Mouse (Mus musculus) right cerebral cortex, postnatal 36 days (tissue): ENCODE results near the gene Tbc1d13.
"Not testable (repeated sequence)": the region's sequence is repeated elsewhere in the genome, so short reads cannot be mapped to it uniquely, and the experiment has no call there.

Source experiments
- DNase-seq, 2 experiments: peaks; one replicate each; pipeline ENCODE4 v3.0.0; 2022; ENCODE audit warnings: low spot score in 2 of 2, mixed read lengths in 1 of 2

Tbc1d13 gene

DNA sequence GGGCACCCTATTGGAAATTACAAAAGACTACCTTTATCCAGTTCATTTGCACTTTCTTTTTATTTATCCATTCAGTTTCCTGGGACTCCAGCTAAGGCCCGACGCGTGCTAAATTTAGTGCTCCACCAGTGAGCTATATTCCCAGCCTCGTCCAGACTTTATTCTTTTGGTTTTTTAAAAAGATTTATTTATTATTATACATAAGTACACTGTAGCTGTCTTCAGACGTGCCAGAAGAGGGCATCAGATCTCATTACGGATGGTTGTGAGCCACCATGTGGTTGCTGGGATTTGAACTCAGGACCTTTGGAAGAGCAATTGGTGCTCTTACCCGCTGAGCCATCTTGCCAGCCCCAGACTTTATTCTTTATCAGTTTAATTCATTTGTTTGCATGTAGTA, 45.2 kb downstream of the Tbc1d13 start:
- not testable (repeated sequence) for DNase-seq

DNA sequence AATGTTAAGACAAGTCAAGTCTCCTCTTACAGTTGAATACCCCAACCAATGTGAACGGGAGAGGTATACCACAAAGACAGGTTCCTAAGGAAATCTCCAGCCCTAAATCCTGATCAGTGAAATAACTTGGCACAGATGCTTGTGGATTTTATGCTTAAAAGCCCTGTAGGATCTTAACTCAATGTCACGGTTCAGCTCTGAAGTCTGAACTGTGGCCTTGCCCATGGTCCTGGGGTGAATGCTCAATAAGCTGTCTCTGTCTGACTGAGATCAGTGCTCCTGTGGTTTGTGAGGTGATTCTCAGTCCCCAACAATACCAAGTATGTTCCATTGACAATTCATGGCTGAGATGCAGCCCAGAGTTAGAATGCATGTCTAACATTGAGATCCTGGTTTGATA, 48.9 kb downstream of the Tbc1d13 start:
- DNase-seq, result no peak

DNA sequence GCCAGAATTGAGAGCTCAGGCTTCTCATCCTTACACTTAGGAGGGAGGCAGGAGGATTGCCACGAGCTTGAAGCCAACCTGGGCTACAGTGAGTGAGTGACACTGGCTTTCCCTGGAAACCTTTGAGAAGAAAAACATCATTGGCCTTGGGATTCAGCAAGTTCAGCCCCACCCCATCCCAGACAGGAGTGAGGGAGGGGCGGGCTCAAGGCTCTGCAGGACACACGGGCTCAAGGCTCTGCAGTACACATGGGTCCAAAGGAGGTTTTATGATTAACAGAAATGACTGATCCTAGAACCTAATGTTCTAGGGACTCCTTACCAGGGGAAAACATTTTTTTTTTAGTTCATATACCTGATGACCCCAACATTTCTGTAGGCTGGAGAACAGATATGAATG, 50.2 kb downstream of the Tbc1d13 start:
- no peak for DNase-seq

DNA sequence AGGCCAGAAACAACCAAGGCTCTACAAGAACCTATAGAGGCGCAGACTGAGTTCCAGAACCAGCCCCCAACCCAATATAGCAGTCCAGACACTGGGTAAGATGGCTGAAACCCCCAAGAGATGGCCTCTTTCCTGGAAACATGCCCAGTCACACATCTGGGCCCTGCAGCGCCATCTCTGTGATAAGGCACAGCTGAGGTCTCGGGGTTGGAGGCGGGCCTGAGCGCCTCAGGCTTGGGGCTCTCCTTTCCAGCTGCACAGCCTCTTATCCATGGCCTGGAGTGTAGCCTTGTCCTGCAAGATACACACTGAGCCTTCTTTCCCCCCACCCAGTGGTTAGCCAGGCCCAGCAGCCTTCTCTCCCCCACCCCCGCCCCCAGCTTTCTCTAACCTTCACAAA, 51.7 kb downstream of the Tbc1d13 start:
- no peak for DNase-seq

DNA sequence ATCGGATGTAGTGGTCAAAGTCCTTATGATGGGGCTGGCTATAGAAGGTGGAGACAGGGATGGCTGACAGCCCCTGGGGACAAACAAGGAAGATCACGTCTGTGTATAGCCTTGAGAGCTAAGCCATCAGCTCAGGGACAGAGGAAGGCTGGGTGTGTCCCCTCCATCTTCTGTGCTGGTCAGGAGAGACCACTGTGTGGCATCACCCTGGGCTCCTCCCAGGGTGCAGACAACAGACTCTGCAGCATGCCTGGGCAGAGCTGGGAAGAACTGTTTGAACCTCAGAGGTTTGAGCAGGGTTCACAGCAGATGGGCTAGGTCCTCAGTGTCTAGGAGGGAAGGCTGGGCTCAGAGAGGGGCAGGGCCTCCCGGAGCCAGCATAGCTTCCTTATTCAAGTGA, 52.1 kb downstream of the Tbc1d13 start:
- DNase-seq, result no peak

DNA sequence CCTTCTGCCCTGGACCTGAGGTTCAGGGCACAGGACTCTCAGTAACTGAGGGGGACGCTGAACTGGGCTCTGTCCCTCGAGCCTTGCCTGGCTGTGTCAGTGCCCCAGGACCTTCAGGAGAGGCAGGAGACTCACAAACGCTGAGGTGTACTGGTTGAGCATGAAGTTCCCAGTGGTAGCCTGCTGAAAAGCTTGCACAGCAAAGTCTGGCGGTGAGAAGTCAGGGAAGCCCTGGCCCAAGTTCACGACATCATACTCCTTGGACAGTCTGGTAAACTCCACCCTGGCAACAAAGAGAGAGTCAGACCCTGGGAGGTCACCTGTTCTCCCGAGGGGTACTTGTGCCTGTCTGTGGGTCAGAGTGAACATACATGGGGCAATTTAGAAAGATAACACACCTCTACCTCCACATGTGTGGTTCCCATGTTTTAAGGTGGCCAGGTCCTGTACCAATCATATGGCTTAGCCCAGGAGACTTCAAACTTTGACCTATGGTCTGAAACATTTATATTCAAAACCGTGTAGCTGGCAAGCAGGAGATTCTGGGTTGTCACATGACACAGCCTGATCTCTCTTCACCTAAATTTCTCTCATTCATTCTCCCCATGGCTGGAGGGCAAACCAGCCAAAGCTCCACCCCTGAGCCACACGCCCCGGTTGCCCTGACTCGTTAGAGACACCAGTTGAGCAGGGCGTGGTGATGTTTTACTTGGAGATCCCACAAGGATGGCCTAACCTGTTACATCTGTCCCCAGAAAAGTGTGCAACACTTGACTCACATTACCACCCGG, 58.4 kb downstream of the Tbc1d13 start:
- no peak for DNase-seq

DNA sequence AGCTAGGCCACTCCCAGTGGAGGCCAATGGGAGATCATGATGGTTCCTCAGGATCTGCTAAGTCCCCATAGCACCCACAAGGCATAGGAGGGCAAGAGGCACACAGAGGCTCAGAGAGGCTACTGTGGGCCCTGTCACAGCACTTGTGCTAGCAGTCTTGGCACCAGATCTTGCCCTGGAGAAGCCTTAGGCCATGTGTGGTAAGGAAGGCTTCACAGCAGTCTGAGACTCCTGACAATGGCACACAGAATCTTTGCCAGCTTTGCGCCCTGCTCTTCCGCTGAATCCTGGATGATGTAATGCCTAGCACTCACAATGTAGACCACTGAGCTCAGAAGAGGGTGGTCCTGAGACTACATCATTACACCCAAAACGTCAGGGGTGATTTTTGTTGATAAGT, 61.1 kb downstream of the Tbc1d13 start:
- no peak for DNase-seq

DNA sequence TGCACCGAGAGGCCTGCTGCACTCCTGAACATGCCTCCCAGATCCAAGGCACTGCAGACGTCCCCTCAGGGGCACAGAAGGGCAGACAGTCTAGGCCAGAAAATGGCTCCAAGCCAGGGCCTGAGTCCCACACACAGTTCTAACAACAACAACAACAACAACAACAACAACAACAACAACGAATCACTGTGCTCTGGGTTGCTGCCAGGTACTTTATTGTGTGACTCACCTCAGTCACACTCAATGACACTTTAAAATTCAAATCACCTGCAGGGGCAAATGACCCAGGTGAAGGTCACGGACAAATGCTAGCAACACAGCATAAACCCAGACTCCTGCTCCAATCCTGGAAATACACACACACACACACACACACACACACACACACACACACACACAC, 64.5 kb downstream of the Tbc1d13 start:
- no peak for DNase-seq

DNA sequence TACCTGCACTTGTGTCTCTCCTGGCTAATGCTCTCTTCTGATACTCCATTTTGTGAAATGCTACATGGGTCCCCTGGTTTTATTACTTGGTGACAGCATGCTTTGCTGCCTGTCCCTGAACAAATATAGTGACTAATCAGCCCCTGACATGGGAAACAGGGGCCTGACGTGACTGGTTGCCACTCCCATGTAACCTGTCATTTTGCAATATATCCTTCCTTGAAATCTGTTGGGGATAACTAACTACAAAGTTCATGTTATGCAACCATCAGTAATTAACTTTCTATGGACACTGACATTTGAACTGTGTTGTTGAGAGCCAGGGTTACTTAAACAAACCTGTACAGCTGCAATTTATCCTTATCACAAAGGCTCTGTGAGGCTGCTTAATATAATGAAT, 66.4 kb downstream of the Tbc1d13 start:
- DNase-seq, result no peak

DNA sequence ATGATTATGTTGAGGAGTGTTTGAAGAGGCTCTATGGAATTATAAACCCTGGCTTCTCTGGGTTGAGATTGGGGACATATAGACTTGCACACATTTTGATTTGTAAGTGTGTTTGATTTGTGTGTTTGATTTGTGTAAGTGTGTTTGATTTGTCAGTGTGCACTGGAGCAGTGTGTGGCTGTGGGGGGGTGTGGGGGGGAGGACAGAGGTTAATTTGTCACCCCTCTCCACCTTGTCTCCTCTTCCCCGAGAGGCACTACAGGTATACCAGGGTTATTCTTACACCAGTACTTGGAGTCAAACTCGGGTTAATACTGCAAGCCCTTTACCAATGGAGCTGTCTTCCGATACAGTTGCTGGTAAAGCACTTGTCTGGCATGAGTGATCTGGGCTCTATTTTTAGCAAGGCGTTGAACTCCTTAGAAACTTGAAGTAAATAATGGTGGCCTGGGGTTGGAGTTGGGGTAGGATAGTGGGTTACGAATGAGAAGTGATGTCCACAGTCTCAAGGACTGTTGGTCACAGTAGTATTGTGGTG, 66.9 kb downstream of the Tbc1d13 start:
- no peak for DNase-seq
